ENCODE assay signal across 8 mouse cellular contexts in genomic region chr11:17159738-17160241, GRCm38 (mm10). TPM values are rescaled to one million over a fixed set of nuclear protein-coding genes. Genes with fewer than 3 reads are reported as not detected.
DNase-seq lines count a peak whose midpoint lies in the region; ATAC-seq and TF ChIP-seq lines count a peak whose summit lies in the region.

No protein-coding gene starts in this region.

- no peak for TF ChIP-seq POLR2A in embryonic fibroblast, embryonic 13.5 days (IDR thresholded peaks at IDR 0.05; ENCODE audit: low read depth, low read length)

- peak overlapping the region; percentile 60 for H3K27ac ChIP-seq in embryonic fibroblast, embryonic 13.5 days (ENCODE audit: insufficient read depth, low read length)
- H3K27ac ChIP-seq in heart, embryonic 10.5 days = peak overlapping the region; percentile 97
- H3K27ac ChIP-seq in kidney, embryonic 15.5 days = peak overlapping the region; percentile 98
- H3K27ac ChIP-seq in limb, embryonic 15.5 days = peak overlapping the region; percentile 97
- H3K27ac ChIP-seq in midbrain, embryonic 16.5 days (ENCODE audit: low read length) = peak overlapping the region; percentile 96

- TF ChIP-seq CTCF in embryonic fibroblast, embryonic 13.5 days (IDR thresholded peaks at IDR 0.05; ENCODE audit: borderline replicate concordance, insufficient read depth, low read length) = no peak

- no peaks in the 10 kb centered on the region for H3K27me3 ChIP-seq in heart, embryonic 10.5 days (ENCODE audit: insufficient read depth, poor library complexity, severe bottlenecking)
- no peaks in the 10 kb centered on the region for H3K27me3 ChIP-seq in kidney, embryonic 15.5 days
- H3K27me3 ChIP-seq in limb, embryonic 15.5 days = no peaks in the 10 kb centered on the region
- no peaks in the 10 kb centered on the region for H3K27me3 ChIP-seq in midbrain, embryonic 16.5 days (ENCODE audit: control insufficient read depth, insufficient read depth, low read depth, low read length)

- under 1% methylated on average over 45 of the region's 46 CpGs for WGBS in heart, embryonic 10.5 days
- under 1% methylated on average over 43 of the region's 46 CpGs for WGBS in kidney, embryonic 15.5 days
- WGBS in limb, embryonic 15.5 days = under 1% methylated on average over 46 of the region's 46 CpGs
- under 1% methylated on average over 41 of the region's 46 CpGs for WGBS in midbrain, embryonic 16.5 days

- H3K36me3 ChIP-seq in heart, embryonic 10.5 days = no peaks in the 10 kb centered on the region
- H3K36me3 ChIP-seq in kidney, embryonic 15.5 days = no peaks in the 10 kb centered on the region
- H3K36me3 ChIP-seq in limb, embryonic 15.5 days = no peaks in the 10 kb centered on the region
- H3K36me3 ChIP-seq in midbrain, embryonic 16.5 days (ENCODE audit: control insufficient read depth, insufficient read depth, low read length) = no peaks in the 10 kb centered on the region

- H3K4me1 ChIP-seq in embryonic fibroblast, embryonic 13.5 days (ENCODE audit: control insufficient read depth, insufficient read depth, low read length) = peaks cover 2% of the 10 kb centered on the region
- peaks cover 15% of the 10 kb centered on the region for H3K4me1 ChIP-seq in heart, embryonic 10.5 days
- peaks cover 25% of the 10 kb centered on the region for H3K4me1 ChIP-seq in kidney, embryonic 15.5 days
- peaks cover 16% of the 10 kb centered on the region for H3K4me1 ChIP-seq in limb, embryonic 15.5 days
- peaks cover 29% of the 10 kb centered on the region for H3K4me1 ChIP-seq in midbrain, embryonic 16.5 days (ENCODE audit: control insufficient read depth, insufficient read depth, low read length)

- DNase-seq in A20 (ENCODE audit: low read depth, low spot score) = peak; percentile 72
- DNase-seq in adrenal gland, postnatal 25 days = peak; percentile 30
- DNase-seq in heart, embryonic 10.5 days (ENCODE audit: low spot score) = peak; percentile 76
- peak; percentile 47 to 80 for DNase-seq in spleen, postnatal 4 days (ENCODE audit: low spot score in 2 of 2)

- peak overlapping the region; percentile 83 for H3K4me2 ChIP-seq in kidney, embryonic 15.5 days
- peak overlapping the region; percentile 50 for H3K4me2 ChIP-seq in limb, embryonic 15.5 days
- H3K4me2 ChIP-seq in midbrain, embryonic 16.5 days (ENCODE audit: low read length) = peak overlapping the region; percentile 70

- ATAC-seq in kidney, embryonic 15.5 days (replicated peaks; ENCODE audit: low FRiP score) = peak; percentile 61
- ATAC-seq in limb, embryonic 15.5 days (ENCODE audit: insufficient number of reproducible peaks, low FRiP score, low TSS enrichment, low read depth) = no peak
- peak; percentile 38 for ATAC-seq in midbrain, embryonic 16.5 days

- peak overlapping the region; percentile 91 for H3K4me3 ChIP-seq in embryonic fibroblast, embryonic 13.5 days (ENCODE audit: insufficient read depth, low read length)
- peak overlapping the region; percentile 98 for H3K4me3 ChIP-seq in heart, embryonic 10.5 days
- peak overlapping the region; percentile 80 for H3K4me3 ChIP-seq in kidney, embryonic 15.5 days (replicated peaks)
- peak overlapping the region; percentile 95 for H3K4me3 ChIP-seq in limb, embryonic 15.5 days
- H3K4me3 ChIP-seq in midbrain, embryonic 16.5 days (ENCODE audit: low read depth, low read length) = peak overlapping the region; percentile 100

- H3K9ac ChIP-seq in kidney, embryonic 15.5 days = peak overlapping the region; percentile 99
- H3K9ac ChIP-seq in limb, embryonic 15.5 days = peak overlapping the region; percentile 99
- peak overlapping the region; percentile 92 for H3K9ac ChIP-seq in midbrain, embryonic 16.5 days (ENCODE audit: low read depth, low read length)

- H3K9me3 ChIP-seq in heart, embryonic 10.5 days = no peaks in the 10 kb centered on the region
- H3K9me3 ChIP-seq in kidney, embryonic 15.5 days (replicated peaks) = no peaks in the 10 kb centered on the region
- no peaks in the 10 kb centered on the region for H3K9me3 ChIP-seq in limb, embryonic 15.5 days
- H3K9me3 ChIP-seq in midbrain, embryonic 16.5 days (replicated peaks; ENCODE audit: control insufficient read depth, low read length, poor library complexity, severe bottlenecking) = no peaks in the 10 kb centered on the region

RNA-seq across cellular contexts. Expression of gene Ppp3r1, which starts 0.7 kb away (rescaled TPM):
- total RNA-seq in adrenal gland, postnatal 25 days (2021) = 96.0 and 98.8 TPM in 2 replicates
- 135 and 153 TPM in 2 replicates for polyA plus RNA-seq in embryonic fibroblast, embryonic 13.5 days (2011; ENCODE audit: insufficient read length, low read depth, missing spikeins)
- polyA plus RNA-seq in heart, embryonic 10.5 days (2016; fragmentation: Nextera tagmentation; extraction: Ambion mirVana) = 75.1 and 76.7 TPM in 2 replicates
- polyA plus RNA-seq in kidney, embryonic 15.5 days (2015; fragmentation: Nextera tagmentation; extraction: Ambion mirVana) = 85.3 and 92.1 TPM in 2 replicates
- polyA plus RNA-seq in limb, embryonic 15.5 days (2015; fragmentation: Nextera tagmentation; extraction: Ambion mirVana) = 98.8 and 100 TPM in 2 replicates
- 212 and 220 TPM in 2 replicates for polyA plus RNA-seq in midbrain, embryonic 16.5 days (2015; fragmentation: Nextera tagmentation; extraction: Ambion mirVana)

RNA-seq across cellular contexts. Expression of gene Wdr92, which starts 22.1 kb away (rescaled TPM):
- 16.7 and 19.8 TPM in 2 replicates for total RNA-seq in adrenal gland, postnatal 25 days (2021)
- 19.9 and 20.3 TPM in 2 replicates for polyA plus RNA-seq in embryonic fibroblast, embryonic 13.5 days (2011; ENCODE audit: insufficient read length, low read depth, missing spikeins)
- 22.8 and 27.6 TPM in 2 replicates for polyA plus RNA-seq in heart, embryonic 10.5 days (2016; fragmentation: Nextera tagmentation; extraction: Ambion mirVana)
- polyA plus RNA-seq in kidney, embryonic 15.5 days (2015; fragmentation: Nextera tagmentation; extraction: Ambion mirVana) = 27.5 and 27.6 TPM in 2 replicates
- polyA plus RNA-seq in limb, embryonic 15.5 days (2015; fragmentation: Nextera tagmentation; extraction: Ambion mirVana) = 22.1 and 23.0 TPM in 2 replicates
- polyA plus RNA-seq in midbrain, embryonic 16.5 days (2015; fragmentation: Nextera tagmentation; extraction: Ambion mirVana) = 19.4 and 20.9 TPM in 2 replicates

RNA-seq across cellular contexts. Expression of gene Pno1, which starts 51.6 kb away (rescaled TPM):
- 45.3 and 49.9 TPM in 2 replicates for total RNA-seq in adrenal gland, postnatal 25 days (2021)
- polyA plus RNA-seq in embryonic fibroblast, embryonic 13.5 days (2011; ENCODE audit: insufficient read length, low read depth, missing spikeins) = 60.2 and 67.2 TPM in 2 replicates
- polyA plus RNA-seq in heart, embryonic 10.5 days (2016; fragmentation: Nextera tagmentation; extraction: Ambion mirVana) = 95.4 and 114 TPM in 2 replicates
- 74.7 and 82.4 TPM in 2 replicates for polyA plus RNA-seq in kidney, embryonic 15.5 days (2015; fragmentation: Nextera tagmentation; extraction: Ambion mirVana)
- 62.3 and 63.6 TPM in 2 replicates for polyA plus RNA-seq in limb, embryonic 15.5 days (2015; fragmentation: Nextera tagmentation; extraction: Ambion mirVana)
- polyA plus RNA-seq in midbrain, embryonic 16.5 days (2015; fragmentation: Nextera tagmentation; extraction: Ambion mirVana) = 40.9 TPM in 2 replicates
